Mouse (Mus musculus) midbrain, embryonic 13.5 days (tissue): ENCODE measurements around the gene Lcn10. TPM values are rescaled to one million over a fixed set of nuclear protein-coding genes. Genes with fewer than 3 reads are reported as not detected.

Experiments
- ATAC-seq: fragments of 200-750 bp; cut with Nextera tagmentation; 2 replicates; pipeline ENCODE4 v1.8.0; 2017; ENCODE audit warnings: mild to moderate bottlenecking, moderate TSS enrichment, moderate library complexity
- H3K27ac ChIP-seq: fragments of 300-500 bp; sonication (generic); 2 replicates; pipeline ENCODE4 v1.5.1; 2015; ENCODE audit warnings: inconsistent platforms, mild to moderate bottlenecking, moderate library complexity
- H3K27me3 ChIP-seq: fragments of 300-500 bp; sonication (generic); 2 replicates; pipeline ENCODE4 v1.6.1; 2015; ENCODE audit warnings: mild to moderate bottlenecking, inconsistent platforms
- H3K36me3 ChIP-seq: fragments of 300-500 bp; sonication (generic); 2 replicates; pipeline ENCODE4 v1.6.1; 2015; ENCODE audit warnings: mild to moderate bottlenecking, inconsistent platforms
- H3K4me1 ChIP-seq: fragments of 300-500 bp; sonication (generic); replicated peaks from 2 replicates; pipeline ENCODE4 v1.6.1; 2015; ENCODE audit warnings: inconsistent platforms
- H3K4me2 ChIP-seq: fragments of 300-500 bp; sonication (generic); replicated peaks from 2 replicates; pipeline ENCODE4 v1.6.1; 2015; ENCODE audit warnings: moderate library complexity, mild to moderate bottlenecking, inconsistent platforms
- H3K4me3 ChIP-seq: fragments of 300-500 bp; sonication (generic); replicated peaks from 2 replicates; pipeline ENCODE4 v1.5.1; 2015; ENCODE audit warnings: mild to moderate bottlenecking, inconsistent platforms
- H3K9ac ChIP-seq: fragments of 300-500 bp; sonication (generic); replicated peaks from 2 replicates; pipeline ENCODE4 v1.6.1; 2015; ENCODE audit warnings: mild to moderate bottlenecking, inconsistent platforms
- H3K9me3 ChIP-seq: fragments of 300-500 bp; sonication (generic); 2 replicates; pipeline ENCODE4 v1.6.1; 2016; ENCODE audit warnings: mild to moderate bottlenecking, inconsistent platforms
- WGBS: fragments of 180-500 bp; shearing (Covaris S2); methylation state at CpG from one replicate; pipeline ENCODE4 v1.1.7; 2015; 5-methylcytosine and 5-hydroxymethylcytosine counted together
- polyA plus RNA-seq: library from polyadenylated mRNA; unstranded; fragments of >200 nt; fragmentation: Nextera tagmentation; extraction: Ambion mirVana; gene quantifications from 2 replicates; pipeline ENCODE4 v1.2.1, GENCODE M21; 2015

Lcn10 gene
- not detected in 2 replicates for polyA plus RNA-seq

DNA sequence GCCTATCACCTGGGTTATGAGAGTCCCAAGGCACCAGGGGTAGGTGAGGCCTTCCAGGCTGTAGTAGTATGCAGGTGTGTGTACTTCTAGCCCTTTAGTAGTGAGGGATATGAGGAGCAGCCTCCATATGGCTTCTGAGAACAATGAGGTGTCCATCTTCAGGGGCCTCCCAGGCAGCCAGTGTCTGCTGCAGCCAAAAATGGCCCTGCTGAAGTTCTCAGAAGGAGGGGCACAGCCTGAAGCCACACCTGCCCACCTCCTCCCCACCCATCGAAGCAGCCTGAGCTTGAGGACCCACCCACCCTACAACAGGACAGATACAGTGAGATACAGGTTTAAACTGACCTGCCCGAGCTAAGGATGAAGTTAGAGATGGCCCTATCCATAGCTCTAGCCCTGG is at the start of gene Lcn10:
Lcn10 (plus strand) TSS at position 301 of the 400 bp plus-strand sequence.
- H3K27me3 ChIP-seq: no peaks in the 10 kb centered on the region
- no peaks in the 10 kb centered on the region for H3K4me1 ChIP-seq
- no peak within 1 kb of the TSS for H3K9ac ChIP-seq
- no peak within 1 kb of the TSS for H3K27ac ChIP-seq
- no peaks in the 10 kb centered on the region for H3K36me3 ChIP-seq
- H3K9me3 ChIP-seq: no peaks in the 10 kb centered on the region
- no peak within 1 kb of the TSS for H3K4me3 ChIP-seq
- WGBS: 72% methylated on average over 2 of the region's 2 CpGs
- no peak for ATAC-seq
- no peak within 1 kb of the TSS for H3K4me2 ChIP-seq

DNA sequence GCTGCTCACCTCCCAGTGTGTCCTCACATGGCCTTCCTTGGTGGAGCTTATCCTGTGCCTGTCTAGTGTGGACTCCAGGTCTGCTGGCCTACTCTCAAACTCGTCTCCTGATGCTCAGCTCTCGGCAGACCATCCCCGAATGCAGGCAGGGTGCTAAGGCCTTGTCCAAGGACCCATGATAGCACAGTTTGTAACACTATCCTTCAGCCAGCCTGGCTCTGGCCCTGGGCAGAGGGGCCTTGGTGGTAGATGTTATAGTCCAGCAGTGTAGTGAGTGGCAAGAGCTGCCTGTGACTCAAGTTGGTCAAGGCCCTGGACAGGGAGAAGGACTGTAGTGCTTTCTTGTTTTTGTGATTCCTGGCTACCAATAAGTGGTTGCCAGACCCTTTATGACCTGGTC is 48.9 kb upstream of the Lcn10 start:
- Histone ChIP-seq H3K4me1 (no peaks in the 10 kb centered on the region), H3K4me2 (no peak overlapping the region), H3K36me3 (no peaks in the 10 kb centered on the region), H3K9ac (no peak overlapping the region), H3K27me3 (no peaks in the 10 kb centered on the region), H3K27ac (no peak overlapping the region), H3K4me3 (no peak overlapping the region), H3K9me3 (no peaks in the 10 kb centered on the region)
- WGBS: 77% methylated on average over 3 of the region's 3 CpGs
- no peak for ATAC-seq

DNA sequence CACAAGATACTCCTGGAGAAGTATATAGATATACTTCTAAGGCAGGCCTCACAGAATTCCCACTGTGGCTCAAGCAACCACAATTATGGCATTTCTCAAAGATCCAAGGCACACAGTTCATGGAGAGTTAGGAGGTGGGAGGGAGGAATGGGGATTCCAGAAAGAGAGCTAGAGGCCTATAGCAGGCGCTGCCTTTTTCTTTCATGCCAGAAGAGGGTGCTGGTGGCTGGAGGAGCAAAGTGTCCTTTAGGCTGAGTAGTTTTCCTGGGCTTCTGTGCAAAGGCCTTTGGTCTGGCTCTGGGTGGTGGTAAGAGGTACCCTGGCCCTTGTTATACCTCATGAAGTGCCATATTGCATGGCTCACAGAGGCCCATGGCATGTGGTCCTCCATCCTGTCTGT is 48.5 kb upstream of the Lcn10 start:
- H3K4me2 ChIP-seq: no peak overlapping the region
- ATAC-seq: no peak
- no peaks in the 10 kb centered on the region for H3K9me3 ChIP-seq
- no peak overlapping the region for H3K27ac ChIP-seq
- no peak overlapping the region for H3K9ac ChIP-seq
- H3K36me3 ChIP-seq: no peaks in the 10 kb centered on the region
- H3K4me1 ChIP-seq: no peaks in the 10 kb centered on the region
- no peak overlapping the region for H3K4me3 ChIP-seq
- 38% methylated on average over 1 of the region's 1 CpGs for WGBS
- H3K27me3 ChIP-seq: no peaks in the 10 kb centered on the region

DNA sequence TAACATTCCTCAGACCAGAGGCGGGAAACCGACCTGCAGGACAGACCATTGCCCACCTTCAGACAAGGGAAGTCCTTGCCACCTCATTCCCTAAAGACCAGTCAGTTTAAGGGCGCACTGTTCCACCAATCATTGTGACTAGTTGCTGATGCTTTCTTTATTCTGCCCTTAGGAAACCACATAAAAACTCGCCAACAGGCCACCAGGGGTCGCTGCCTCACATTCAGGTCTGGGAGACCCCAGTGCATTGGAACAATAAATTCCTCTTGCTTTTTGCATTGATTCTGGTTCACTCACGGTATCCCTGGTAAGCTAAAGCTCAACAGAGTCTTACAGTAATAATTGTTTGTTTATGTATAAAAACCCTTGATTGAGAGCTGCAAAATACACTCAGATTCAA is 42.6 kb upstream of the Lcn10 start:
- Histone ChIP-seq H3K4me1 (no peaks in the 10 kb centered on the region), H3K4me3 (no peak overlapping the region), H3K36me3 (no peaks in the 10 kb centered on the region), H3K27ac (no peak overlapping the region), H3K4me2 (no peak overlapping the region), H3K9me3 (no peaks in the 10 kb centered on the region), H3K27me3 (no peaks in the 10 kb centered on the region), H3K9ac (no peak overlapping the region)
- ATAC-seq: no peak
- WGBS: 24% methylated on average over 6 of the region's 6 CpGs

DNA sequence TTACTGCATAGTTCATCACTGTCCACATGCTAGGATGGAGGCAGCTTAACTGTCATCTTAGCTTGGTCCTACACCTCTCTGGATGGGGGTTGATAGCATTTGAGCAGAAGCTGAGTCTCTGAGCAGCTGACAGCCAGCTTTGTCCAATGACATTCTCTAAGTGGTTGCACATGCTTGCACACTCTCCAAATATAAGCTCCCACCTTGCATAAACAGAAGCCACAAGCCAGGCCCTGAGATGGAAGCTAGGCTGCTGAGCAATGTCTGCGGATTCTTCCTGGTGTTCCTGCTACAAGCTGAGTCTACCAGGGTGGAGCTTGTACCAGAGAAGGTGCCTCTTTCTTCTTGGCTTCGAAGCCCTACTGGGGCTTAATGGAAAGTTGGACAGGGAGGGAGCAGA is 29.6 kb upstream of the Lcn10 start, which contains the start of gene Lcn8:
Lcn8 (plus strand) TSS at position 219 of the 400 bp plus-strand sequence.
- Histone ChIP-seq H3K27me3 (no peaks in the 10 kb centered on the region), H3K4me2 (no peak within 1 kb of the TSS), H3K4me3 (no peak within 1 kb of the TSS), H3K9me3 (no peaks in the 10 kb centered on the region), H3K36me3 (no peaks in the 10 kb centered on the region), H3K4me1 (no peaks in the 10 kb centered on the region), H3K9ac (no peak within 1 kb of the TSS), H3K27ac (no peak within 1 kb of the TSS)
- WGBS: 76% methylated on average over 2 of the region's 2 CpGs
- ATAC-seq: no peak

DNA sequence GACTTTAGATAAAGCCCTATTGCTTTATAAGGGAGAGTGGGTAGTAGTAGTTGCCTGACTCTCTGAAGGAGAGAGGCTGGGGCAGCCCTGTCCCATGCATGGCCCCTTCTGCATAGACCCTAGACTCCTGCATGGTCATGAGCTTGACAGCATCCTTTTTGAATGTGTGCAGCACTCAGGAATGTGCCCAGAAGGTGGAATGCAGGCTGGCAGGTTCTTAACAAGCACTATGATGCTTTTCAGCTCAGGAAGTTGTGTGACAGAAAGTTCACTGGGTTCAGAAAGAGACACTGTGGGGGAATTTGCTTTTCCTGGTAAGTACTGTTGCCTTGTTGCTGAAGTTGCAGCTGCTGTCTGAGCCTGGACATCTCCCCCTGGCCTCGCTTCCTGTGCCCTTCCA is 28.0 kb upstream of the Lcn10 start:
- Histone ChIP-seq H3K27me3 (no peaks in the 10 kb centered on the region), H3K4me1 (no peaks in the 10 kb centered on the region), H3K4me2 (no peak overlapping the region), H3K4me3 (no peak overlapping the region), H3K36me3 (no peaks in the 10 kb centered on the region), H3K9me3 (no peaks in the 10 kb centered on the region), H3K27ac (no peak overlapping the region), H3K9ac (no peak overlapping the region)
- 68% methylated on average over 1 of the region's 1 CpGs for WGBS
- ATAC-seq: no peak

DNA sequence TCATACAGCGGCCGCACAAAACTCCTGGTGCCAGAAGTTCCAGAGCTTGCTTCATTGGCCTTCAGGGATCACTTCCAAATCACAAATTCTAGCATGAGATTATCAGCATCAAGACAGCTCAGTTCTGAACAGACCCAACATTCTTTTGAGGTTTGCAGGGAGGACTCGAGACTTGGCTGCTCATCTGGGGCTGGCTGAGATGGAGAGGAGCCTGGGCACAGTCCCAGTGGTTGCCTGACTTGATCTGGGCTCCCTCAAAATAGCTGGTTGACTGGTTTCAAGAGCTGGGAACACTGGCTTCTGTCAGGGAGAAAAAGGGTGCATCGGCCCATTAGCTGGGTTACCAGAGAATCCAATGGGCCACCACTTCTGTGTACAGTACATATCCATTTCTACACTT is 25.8 kb upstream of the Lcn10 start:
- Histone ChIP-seq H3K9me3 (no peaks in the 10 kb centered on the region), H3K9ac (no peak overlapping the region), H3K4me3 (no peak overlapping the region), H3K27ac (no peak overlapping the region), H3K27me3 (no peaks in the 10 kb centered on the region), H3K36me3 (no peaks in the 10 kb centered on the region), H3K4me1 (no peaks in the 10 kb centered on the region), H3K4me2 (no peak overlapping the region)
- 85% methylated on average over 4 of the region's 4 CpGs for WGBS
- no peak for ATAC-seq

DNA sequence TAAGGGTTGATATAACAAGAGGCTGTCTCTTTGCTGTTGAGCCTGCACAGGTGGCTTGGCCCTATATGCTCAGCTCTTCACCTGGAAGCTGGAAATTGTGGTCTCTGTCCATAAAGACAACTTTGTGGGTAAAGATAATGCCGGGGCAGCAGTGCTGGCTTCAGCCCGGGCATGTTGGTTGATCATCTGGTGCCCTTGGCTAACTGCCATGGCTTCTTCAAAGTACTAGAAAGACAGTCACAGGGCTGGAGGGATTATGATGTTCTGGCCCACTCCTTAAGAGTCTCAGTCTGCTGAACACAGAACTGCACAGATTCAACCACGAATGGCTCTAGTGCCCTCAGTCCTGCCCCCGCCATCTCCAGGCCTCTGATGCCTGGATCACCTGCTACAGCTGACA is 25.3 kb upstream of the Lcn10 start:
- Histone ChIP-seq H3K27me3 (no peaks in the 10 kb centered on the region), H3K4me1 (no peaks in the 10 kb centered on the region), H3K9me3 (no peaks in the 10 kb centered on the region), H3K4me2 (no peak overlapping the region), H3K4me3 (no peak overlapping the region), H3K27ac (no peak overlapping the region), H3K9ac (no peak overlapping the region), H3K36me3 (no peaks in the 10 kb centered on the region)
- ATAC-seq: no peak
- WGBS: 91% methylated on average over 4 of the region's 4 CpGs

DNA sequence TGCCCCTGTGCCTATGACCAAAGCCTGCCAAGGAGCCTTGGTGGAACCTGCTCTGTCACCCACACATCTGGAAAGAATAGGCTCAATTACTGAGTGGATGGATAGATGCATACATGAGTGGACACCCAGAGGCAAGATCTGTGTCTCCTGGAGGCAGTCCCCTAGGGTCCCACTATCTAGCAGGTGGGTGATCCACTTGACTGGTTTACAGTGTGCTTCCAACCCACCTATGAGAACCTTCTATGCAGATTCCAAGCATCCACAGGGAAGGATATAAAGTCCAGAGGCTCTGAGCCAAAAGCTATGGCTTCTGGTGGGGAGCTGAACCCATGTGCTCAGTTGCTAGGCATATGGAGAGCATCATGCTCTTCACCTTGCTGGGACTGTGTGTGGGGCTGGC is 24.9 kb upstream of the Lcn10 start, which contains the start of gene Lcn5:
Lcn5 (plus strand) TSS at position 301 of the 400 bp plus-strand sequence.
- Histone ChIP-seq H3K4me3 (no peak within 1 kb of the TSS), H3K36me3 (no peaks in the 10 kb centered on the region), H3K27me3 (no peaks in the 10 kb centered on the region), H3K9me3 (no peaks in the 10 kb centered on the region), H3K27ac (no peak within 1 kb of the TSS), H3K4me1 (no peaks in the 10 kb centered on the region), H3K9ac (no peak within 1 kb of the TSS), H3K4me2 (no peak within 1 kb of the TSS)
- no peak for ATAC-seq

DNA sequence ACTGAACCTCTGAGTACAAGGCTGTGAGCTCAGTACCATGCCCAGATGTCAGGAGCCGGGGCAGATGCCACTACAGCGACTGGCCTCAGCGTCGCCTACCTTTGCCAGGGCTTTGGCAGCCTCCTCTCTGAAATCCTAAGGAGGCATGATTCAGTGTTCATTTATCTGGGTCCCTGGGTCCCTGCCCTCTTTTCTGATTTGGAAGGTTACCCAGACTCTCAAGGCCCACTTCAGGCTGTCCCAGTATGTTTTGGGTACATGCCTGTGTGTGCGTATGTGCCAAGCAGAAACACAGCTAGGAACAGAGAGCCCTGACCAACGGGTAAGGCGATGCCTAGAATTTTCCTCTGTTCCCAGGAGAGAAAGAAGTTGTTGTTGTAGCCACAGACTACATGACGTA is 22.2 kb upstream of the Lcn10 start:
- H3K4me3 ChIP-seq: no peak overlapping the region
- no peaks in the 10 kb centered on the region for H3K36me3 ChIP-seq
- no peaks in the 10 kb centered on the region for H3K9me3 ChIP-seq
- no peak for ATAC-seq
- H3K4me2 ChIP-seq: no peak overlapping the region
- H3K9ac ChIP-seq: no peak overlapping the region
- H3K27ac ChIP-seq: no peak overlapping the region
- WGBS: 90% methylated on average over 8 of the region's 8 CpGs
- no peaks in the 10 kb centered on the region for H3K4me1 ChIP-seq
- H3K27me3 ChIP-seq: no peaks in the 10 kb centered on the region

DNA sequence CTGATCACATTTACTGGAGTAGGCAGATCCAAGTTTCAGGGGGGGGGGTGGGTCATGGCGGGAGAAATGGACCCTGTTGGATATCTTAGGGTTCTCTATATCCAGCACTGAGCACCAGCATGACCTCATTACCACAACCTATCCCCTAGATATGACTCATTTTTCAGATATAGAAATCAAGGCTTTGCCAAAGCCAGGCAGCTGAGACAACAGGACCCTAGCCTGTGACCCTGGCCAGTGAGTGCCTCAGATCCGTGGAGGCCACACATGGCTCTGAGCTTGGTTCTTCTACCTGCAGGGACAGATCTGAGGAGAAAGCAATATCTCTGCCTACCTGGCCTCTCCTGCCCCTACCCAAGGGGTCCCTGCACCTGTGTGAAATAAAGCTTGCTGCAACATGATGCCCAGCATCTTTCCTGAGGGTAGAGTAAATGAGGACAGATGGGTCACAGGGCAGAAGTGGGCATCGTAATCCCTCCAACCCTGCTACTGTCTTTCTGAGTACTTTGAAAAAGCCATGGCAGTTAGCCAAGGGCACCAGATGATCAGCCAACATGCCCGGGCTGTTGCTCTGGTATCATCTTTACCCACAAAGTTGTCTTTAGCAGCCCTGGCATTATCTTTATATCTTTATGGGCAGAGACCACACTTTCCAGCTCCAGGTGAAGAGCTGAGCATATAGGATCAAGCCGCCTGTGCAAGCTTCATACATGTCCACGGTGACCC is 21.1 kb upstream of the Lcn10 start:
- Histone ChIP-seq H3K9me3 (no peaks in the 10 kb centered on the region), H3K27ac (no peak overlapping the region), H3K9ac (no peak overlapping the region), H3K4me3 (no peak overlapping the region), H3K4me1 (no peaks in the 10 kb centered on the region), H3K27me3 (no peaks in the 10 kb centered on the region), H3K4me2 (no peak overlapping the region), H3K36me3 (no peaks in the 10 kb centered on the region)
- ATAC-seq: no peak
- WGBS: 85% methylated on average over 6 of the region's 6 CpGs

DNA sequence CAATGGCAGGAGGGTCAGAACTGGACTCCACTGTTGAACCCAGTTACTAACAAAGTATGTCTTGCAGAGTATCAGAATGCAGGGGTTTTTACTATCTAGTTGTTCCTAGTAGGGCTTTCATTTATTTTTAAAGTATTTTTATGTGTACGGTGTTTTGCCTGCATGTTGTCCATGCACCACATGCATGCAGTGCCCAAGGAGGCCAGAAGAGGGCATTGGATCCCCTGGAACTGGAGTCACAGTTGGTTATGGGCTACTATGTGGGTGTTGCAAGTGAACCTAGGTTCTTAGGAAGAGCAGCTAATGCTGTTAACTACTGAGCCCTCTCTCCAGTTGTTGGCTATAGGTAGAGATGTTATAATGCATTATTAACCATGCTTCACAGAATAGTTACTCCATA is 19.0 kb upstream of the Lcn10 start:
- WGBS: 76% methylated on average over 1 of the region's 1 CpGs

DNA sequence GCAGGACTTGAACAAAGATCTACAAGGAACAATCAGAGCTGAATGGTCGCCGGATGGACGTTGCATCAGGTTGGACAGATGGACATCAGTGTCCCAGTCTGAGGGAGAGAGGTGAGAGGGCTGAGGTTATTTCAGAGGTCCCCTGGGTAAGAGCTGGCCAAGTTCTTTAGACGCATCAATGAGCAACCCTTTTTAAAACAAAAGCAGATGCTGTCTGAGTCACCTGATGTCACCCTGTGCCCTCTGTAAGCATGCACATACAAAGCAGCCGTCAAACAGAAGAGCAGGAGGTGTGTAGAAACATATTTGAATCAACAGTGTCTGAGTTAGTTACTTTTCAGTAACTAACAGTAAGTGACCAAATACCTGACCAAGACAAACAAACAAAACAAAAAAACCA is 18.4 kb upstream of the Lcn10 start:
- no peak overlapping the region for H3K4me2 ChIP-seq
- no peak overlapping the region for H3K4me3 ChIP-seq
- no peak overlapping the region for H3K27ac ChIP-seq
- H3K9me3 ChIP-seq: no peaks in the 10 kb centered on the region
- H3K27me3 ChIP-seq: no peaks in the 10 kb centered on the region
- H3K4me1 ChIP-seq: no peaks in the 10 kb centered on the region
- no peak for ATAC-seq
- H3K36me3 ChIP-seq: no peaks in the 10 kb centered on the region
- WGBS: 83% methylated on average over 5 of the region's 5 CpGs
- no peak overlapping the region for H3K9ac ChIP-seq

More for the DNA sequence above, 19.0 kb upstream of the Lcn10 start:
- no peaks in the 10 kb centered on the region for H3K27me3 ChIP-seq
- no peaks in the 10 kb centered on the region for H3K9me3 ChIP-seq
- no peaks in the 10 kb centered on the region for H3K36me3 ChIP-seq
- no peak overlapping the region for H3K27ac ChIP-seq
- no peaks in the 10 kb centered on the region for H3K4me1 ChIP-seq
- H3K9ac ChIP-seq: no peak overlapping the region
- no peak overlapping the region for H3K4me3 ChIP-seq
- no peak for ATAC-seq
- H3K4me2 ChIP-seq: no peak overlapping the region
